Mouse (Mus musculus) retina, adult 2 months (tissue): ENCODE data around the gene Brsk1.
A peak's percentile ranks its signal among the peaks of the same experiment; 100 is the strongest.

Source experiments
- DNase-seq: peaks from one replicate; pipeline ENCODE4 v3.0.0-alpha.2; 2012; ENCODE audit warnings: low read depth, low spot score

The Brsk1 gene

GRCm38 (mm10) chr7:4739544-4740275 is 49.3 kb downstream of the Brsk1 start, which contains the start of gene Kmt5c:
Gene Kmt5c (plus strand): TSS chr7:4740115.
- DNase-seq: peak; percentile 100

DNA sequence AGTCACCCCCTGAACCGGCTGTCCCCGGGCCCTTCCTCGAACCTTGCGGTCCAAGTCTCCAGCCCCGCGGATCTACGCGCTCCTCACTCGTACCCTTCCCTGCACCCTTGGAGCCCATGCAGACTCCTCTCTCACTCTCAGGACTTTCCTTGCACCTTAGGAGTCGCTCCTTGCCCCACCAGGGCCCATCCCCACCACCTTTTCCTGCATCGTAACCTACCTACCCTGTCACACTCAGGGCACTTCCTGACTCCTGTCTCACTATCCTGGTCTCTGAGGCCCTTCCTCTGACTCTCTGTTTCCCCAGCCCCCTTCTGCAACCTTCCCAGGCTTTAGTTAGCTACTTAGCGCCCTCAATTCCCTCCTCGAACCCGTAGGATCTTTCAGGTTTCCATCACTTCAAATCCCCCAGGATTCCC is 49.9 kb downstream of the Brsk1 start:
- DNase-seq: no peak

GRCm38 (mm10) chr7:4741151-4741550 is 50.7 kb downstream of the Brsk1 start:
- no peak for DNase-seq

DNA sequence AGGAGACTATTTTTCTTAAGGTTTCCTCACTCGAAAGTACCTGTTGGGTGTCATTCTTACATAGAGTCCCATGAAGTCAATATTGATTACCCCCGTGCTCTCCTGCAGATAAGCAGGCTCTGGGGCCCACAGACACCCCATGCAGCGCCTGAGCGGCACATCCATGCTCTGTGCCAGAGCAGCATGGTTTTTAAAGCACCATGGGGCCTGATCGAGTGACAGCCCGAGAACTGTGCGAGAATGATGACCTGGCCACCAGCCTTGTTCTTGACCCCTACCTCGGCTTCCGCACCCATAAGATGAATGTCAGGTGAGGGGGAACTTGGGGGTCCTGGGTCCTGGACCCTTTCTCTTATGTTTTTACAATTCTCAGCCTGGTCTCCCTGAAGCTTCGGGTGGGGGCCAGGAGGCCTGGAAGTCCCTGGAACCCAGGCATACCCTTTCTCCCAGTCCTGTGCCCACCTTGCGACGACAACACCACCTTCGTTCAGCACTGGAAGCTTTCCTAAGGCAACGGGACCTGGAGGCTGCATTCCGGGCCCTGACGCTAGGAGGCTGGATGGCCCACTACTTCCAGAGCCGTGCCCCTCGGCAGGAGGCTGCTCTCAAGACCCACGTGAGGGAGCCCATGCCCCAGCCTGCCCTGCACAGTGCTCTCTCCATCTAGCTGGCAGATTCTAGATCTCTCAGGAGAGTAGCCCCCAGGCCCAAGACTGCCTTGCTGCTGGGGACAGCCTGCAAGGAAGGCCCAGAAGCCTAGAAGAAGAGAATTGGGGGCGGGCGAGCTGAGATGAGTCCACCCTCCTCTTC is 51.5 kb downstream of the Brsk1 start:
- DNase-seq: no peak

- no peak for DNase-seq
Observed at GRCm38 (mm10) chr7:4742482-4742819, 52.0 kb downstream of the Brsk1 start.

DNA sequence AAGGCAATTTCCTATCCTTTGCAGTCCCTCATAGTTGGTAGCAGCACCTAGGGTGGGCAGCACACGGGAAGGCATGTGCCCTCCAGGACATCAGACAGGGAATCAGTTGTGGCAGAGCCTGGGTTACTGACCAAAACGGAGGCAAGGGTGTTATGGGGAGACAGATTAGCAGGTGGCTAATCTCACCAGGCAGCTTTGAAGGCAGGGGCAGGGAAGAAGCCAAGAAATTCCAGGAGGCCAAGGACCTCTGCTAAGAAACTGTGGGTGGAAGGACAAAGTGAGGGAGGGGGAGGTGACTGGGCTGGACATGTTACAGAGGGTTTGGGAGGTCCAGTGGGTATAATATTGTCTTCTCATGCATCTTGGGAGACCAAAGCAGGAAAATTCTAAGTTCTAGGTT is 53.0 kb downstream of the Brsk1 start:
- no peak for DNase-seq

DNA sequence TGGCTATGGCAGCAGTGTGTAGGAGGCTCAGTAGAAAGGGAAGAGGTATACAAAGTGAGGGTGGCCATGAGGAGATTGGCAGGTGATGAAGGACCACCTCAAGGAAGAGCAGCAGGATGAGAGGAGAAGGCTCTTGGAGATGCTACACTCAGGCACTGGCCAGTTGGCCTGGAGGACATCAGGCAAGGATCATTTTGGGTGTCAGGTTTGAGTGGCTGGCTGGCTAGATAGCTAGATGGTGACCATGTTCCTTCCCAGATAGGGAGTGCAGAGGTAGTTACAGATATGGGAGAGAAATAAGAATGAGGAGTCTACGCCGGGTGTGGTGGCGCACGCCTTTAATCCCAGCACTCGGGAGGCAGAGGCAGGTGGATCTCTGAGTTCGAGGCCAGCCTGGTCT is 54.5 kb downstream of the Brsk1 start:
- no peak for DNase-seq

- DNase-seq: no peak
Observed at GRCm38 (mm10) chr7:4746326-4746980, 56.0 kb downstream of the Brsk1 start.

DNA sequence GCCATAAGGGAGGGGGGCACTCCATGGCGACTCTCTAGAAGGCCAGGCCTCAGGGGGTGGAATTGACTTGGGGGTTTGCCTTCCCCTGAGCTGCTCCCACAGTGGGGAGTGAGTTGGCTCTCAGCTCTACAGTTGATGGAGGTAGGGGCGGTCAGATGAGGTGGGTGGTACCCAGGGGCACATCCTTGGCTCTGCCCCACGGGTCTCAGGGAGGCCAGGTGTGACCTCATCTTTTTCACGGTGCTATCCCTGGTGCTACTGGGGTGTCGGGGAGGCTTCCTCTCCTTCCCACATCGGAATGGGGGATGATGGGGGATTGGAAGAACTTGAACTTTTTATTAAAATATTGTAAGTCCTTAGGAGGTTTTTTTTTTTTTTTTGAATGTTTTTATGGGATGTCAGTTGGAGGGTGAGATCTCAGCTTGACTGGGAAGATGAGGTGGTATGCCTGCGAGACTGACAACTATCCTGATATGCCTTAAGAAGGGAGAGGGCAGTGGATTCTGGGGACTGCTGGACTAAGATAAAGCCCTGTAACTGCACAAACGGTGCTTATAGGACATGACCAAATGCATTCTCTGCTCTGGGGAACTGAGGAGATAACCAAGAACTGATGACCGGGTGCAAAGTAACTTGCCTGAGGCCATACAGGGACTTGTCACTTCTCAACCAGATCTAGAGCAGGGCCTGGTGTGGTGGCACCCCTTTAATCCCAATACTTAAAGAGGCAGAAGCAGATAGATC is 56.9 kb downstream of the Brsk1 start:
- no peak for DNase-seq

DNA sequence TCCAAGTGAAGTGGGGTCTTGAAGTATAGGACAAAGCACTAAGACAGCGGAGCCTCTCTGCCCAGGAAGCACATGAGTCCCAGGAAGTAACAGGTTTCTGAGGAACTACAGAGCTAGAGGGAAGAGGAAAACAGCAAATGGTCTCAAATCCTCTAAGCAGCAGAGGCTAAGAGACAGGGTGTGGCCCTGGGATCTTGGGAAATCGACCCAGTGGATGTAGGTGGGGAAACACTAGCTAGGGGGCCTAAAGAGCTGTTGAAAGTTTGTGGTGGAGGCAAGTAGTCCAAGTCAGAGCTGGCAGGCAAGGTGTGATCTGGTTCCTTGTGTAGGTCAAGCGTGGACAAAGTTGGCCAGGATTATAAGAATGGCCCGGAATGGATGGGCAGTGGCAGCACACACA is 57.9 kb downstream of the Brsk1 start:
- no peak for DNase-seq

DNA sequence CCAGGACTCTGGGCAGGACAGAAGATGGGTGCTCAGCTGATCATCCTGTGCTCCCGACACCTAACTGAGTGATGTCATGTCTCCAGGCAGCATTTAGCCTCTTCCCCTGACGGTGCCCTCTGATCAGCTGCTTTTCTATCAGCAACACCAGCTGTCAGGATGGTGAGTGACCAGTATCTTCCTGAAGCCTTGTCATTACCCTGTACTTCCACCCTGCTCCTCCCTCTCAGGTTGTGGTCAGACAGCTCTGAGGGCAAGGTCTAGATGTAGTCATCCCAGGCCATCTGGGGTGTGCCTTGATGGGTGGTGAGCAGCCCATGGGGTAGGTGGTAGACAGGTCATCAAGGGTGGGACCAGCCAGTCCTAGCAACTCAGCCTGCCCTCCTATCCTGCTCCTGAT is 58.8 kb downstream of the Brsk1 start:
- no peak for DNase-seq

DNA sequence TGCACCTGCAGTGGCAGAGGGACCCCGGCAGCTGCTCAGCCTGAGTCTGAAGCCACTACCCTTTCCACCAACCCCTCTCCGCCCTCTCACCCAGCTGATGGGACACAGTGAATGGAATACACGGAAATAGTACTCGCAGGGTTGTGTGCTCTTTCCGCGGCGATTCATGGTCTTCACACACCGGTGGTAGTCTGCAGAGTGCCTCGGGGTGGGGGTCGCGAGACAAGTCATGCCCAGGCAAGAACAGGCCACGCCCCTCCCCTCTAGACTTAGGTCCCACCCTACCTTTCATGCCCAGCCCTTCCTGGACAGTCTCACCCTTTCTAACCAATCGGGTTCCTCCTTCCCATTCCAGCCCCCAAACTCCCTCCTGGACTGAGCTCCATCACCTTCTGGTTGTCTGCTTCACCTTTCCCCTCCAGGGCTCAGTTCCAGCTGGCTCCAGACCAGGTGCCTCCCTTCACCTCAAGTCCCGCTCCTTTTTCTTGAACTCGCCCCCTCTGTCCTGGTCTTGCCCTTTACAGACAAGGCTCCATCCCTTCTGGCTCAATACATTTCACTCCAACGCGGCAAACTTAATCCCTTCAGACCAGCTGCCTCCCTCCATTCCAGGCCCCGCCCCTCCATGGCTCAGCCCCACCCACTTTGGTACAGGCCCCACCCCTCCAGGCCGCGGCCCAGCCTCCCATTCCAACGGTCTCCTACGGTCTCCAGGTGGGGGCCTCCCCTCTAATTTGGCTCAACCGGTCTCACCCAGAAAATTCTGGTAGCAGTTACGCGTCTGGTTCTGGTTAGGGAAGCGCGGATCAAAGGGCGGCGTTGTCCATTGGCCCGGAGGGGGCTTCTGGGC is 61.8 kb downstream of the Brsk1 start:
- DNase-seq: no peak

DNA sequence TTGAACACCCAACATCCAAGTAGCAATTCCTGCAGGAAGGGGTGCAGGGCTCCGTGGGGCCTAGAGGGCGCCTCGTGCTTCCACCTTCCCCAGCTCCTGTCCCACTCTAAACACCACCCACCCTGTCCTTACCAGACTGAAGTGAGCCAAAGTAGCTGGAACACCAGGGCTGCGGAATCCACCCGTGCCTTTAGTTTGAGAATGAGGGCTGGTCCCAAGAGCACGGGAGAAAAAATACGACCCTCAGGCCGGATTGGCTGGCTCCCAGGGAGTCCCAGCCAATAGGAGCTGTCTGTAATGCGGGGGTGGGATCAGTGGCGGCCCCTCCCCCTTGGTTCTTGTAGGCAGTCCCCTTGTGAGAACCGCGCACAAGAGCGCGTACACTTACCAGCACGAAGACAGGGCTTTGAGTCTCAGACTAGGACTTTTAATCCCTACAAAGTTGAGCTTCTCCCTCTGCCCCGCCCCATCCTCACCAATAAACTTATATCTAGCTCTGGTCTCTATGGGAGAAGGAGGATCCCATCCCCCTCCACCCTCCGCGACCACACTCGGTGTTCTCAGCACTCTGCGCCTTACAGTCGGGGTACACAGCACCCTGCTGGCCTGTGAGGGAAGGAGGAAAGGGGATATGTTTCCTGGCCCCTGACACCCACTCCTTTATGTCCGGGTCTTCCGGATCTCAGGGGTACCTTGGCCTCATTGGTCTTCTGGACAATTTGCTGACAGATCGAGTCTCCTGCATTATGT is 62.6 kb downstream of the Brsk1 start, which contains the start of gene Cox6b2:
Gene Cox6b2 (minus strand): TSS at position 274 of the 750 bp plus-strand sequence.
- no peak for DNase-seq

DNA sequence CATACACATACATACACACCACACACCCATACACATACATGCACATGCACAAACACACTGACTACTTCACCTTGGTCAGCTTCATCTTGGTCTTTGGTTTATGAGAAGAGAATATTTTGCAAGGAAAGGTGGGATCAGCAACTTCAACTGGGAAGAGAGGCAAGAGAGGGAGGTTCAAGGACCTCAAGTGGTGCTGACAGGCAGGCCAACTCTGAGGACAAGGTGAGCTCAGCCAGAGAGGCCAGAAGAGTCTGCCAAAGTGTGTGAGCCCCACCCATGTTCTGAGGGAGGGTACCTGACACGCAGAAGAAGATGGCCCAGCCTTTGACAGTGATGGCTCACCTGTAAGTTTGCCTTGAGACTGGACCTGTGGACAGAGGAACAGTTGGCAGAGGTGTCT is 69.3 kb downstream of the Brsk1 start:
- DNase-seq: no peak

- no peak for DNase-seq
Observed at GRCm38 (mm10) chr7:4764946-4765710, 74.7 kb downstream of the Brsk1 start.
